12 mouse cellular contexts compared by ENCODE assay signal in the genomic region with DNA sequence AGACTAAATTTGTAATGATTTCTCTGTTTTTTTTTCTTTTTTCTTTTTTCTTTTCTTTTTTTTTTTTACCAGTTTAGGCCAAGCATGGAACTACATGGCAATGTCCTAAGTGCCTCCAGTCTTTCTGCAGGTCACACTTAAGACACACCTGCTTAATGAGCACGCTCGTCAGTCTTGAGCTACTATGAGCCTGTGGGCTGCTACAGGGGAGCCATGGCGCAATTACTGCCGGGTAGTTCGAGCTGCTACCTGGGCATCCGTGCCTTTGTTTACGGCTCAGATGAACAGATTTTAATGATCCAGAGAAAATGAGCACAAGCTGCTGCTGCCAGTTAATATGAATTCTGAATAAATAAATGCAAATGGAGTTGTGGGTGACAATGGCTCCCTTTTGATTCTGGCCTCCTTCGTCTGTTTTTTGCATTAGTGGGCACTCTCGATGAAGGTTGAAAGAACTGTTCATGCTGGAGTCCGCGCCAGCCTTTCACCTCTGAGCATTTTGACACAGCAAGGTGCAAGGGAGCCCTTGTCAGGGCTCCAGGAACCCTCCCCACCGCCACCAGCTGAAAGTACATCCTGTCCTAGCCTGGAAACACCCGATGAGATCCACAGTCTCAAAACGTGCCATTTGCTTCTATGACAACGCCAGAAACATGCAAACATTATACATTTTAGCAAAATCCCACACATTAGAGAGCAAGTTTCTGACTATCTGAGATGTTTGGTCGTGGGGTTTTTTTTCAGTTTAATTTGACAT.
DNase-seq lines count a peak whose midpoint lies in the region; ATAC-seq and TF ChIP-seq lines count a peak whose summit lies in the region.
"Had no signal": no experiment of that assay in that cellular context is flagged by ENCODE, and none has a peak within 500 bp of the region (broad histone marks: within the 10 kb centered on the region; RNA-seq: fewer than 3 reads in every experiment).

No protein-coding gene starts in this region.

- peaks cover 8% of the 10 kb centered on the region; the same call in 1 of the 2 replicates for H3K4me1 ChIP-seq in neural tube, embryonic 12.5 days
- no peaks in the 10 kb centered on the region for H3K4me1 ChIP-seq in forebrain, postnatal 0 days (ENCODE audit: insufficient read depth)
- H3K4me1 ChIP-seq: embryonic facial prominence, embryonic 15.5 days had no signal

- H3K4me3 ChIP-seq in neural tube, embryonic 12.5 days = no peak overlapping the region
- no peak overlapping the region for H3K4me3 ChIP-seq in forebrain, postnatal 0 days (ENCODE audit: low read depth, low read length)
- H3K4me3 ChIP-seq: embryonic facial prominence, embryonic 15.5 days had no signal

- H3K9me3 ChIP-seq in neural tube, embryonic 12.5 days = no peaks in the 10 kb centered on the region
- H3K9me3 ChIP-seq in forebrain, postnatal 0 days (ENCODE audit: low read length) = no peaks in the 10 kb centered on the region
- H3K9me3 ChIP-seq: embryonic facial prominence, embryonic 15.5 days had no signal

- no peak overlapping the region for H3K4me2 ChIP-seq in neural tube, embryonic 12.5 days (replicated peaks)
- no peak overlapping the region for H3K4me2 ChIP-seq in forebrain, postnatal 0 days (ENCODE audit: low read depth)
- H3K4me2 ChIP-seq: embryonic facial prominence, embryonic 15.5 days had no signal

- H3K9ac ChIP-seq in neural tube, embryonic 12.5 days = no peak overlapping the region
- no peak overlapping the region for H3K9ac ChIP-seq in forebrain, postnatal 0 days
- H3K9ac ChIP-seq: embryonic facial prominence, embryonic 15.5 days had no signal

- ATAC-seq in neural tube, embryonic 12.5 days (ENCODE audit: low FRiP score, low read depth) = no peak
- peak; percentile 40; the same call in 1 of the 2 replicates for ATAC-seq in forebrain, postnatal 0 days

- 0 out of 2 replicates have a peak overlapping the region, but pooled peaks have one; percentile 12 for H3K27ac ChIP-seq in neural tube, embryonic 12.5 days
- H3K27ac ChIP-seq in forebrain, postnatal 0 days (ENCODE audit: low read depth, low read length) = peak overlapping the region; percentile 41; the same call in 1 of the 2 replicates
- H3K27ac ChIP-seq: embryonic facial prominence, embryonic 15.5 days had no signal

- TF ChIP-seq CTCF in forebrain, postnatal 0 days (IDR thresholded peaks at IDR 0.05; ENCODE audit: low read depth) = no peak

- no peaks in the 10 kb centered on the region for H3K36me3 ChIP-seq in neural tube, embryonic 12.5 days
- no peaks in the 10 kb centered on the region for H3K36me3 ChIP-seq in forebrain, postnatal 0 days (ENCODE audit: insufficient read depth)
- H3K36me3 ChIP-seq: embryonic facial prominence, embryonic 15.5 days had no signal

- no peaks in the 10 kb centered on the region for H3K27me3 ChIP-seq in neural tube, embryonic 12.5 days (replicated peaks)
- H3K27me3 ChIP-seq in forebrain, postnatal 0 days (ENCODE audit: insufficient read depth, low read length) = no peaks in the 10 kb centered on the region
- H3K27me3 ChIP-seq: embryonic facial prominence, embryonic 15.5 days had no signal

- 60% methylated on average over 16 of the region's 16 CpGs for WGBS in neural tube, embryonic 12.5 days
- 19% methylated on average over 16 of the region's 16 CpGs for WGBS in forebrain, postnatal 0 days

- peak; percentile 92 for DNase-seq in heart, adult 11 months
- DNase-seq in heart, postnatal 4 days = no peak
- DNase-seq in neural tube, embryonic 10.5 days (ENCODE audit: extremely low spot score, low spot score) = no peak
- peak; percentile 63 for DNase-seq in forebrain, postnatal 0 days
- no peak for DNase-seq in lung, postnatal 10 days
- DNase-seq in spleen, postnatal 4 days (ENCODE audit: low spot score in 2 of 2) = no peak
- no peak for DNase-seq in urinary bladder, adult 18-20 months (ENCODE audit: low spot score in 2 of 2)
- DNase-seq: kidney, adult 9 months; lung, postnatal 36 days; right cerebral cortex, postnatal 4 days had no signal

Comparison
In these comparisons a context has a peak if more than half of its experiments do, and no peak if none do; other contexts are left out.
1. DNase-seq: peak in heart, adult 11 months (single experiment) and forebrain, postnatal 0 days (single experiment); none in heart, postnatal 4 days (single experiment), neural tube, embryonic 10.5 days (single experiment), lung, postnatal 10 days (single experiment), spleen, postnatal 4 days (0 of 2) and urinary bladder, adult 18-20 months (0 of 2).